Mouse (Mus musculus) midbrain, embryonic 16.5 days (tissue): ENCODE measurements around the gene Erg28. TPM values are rescaled to one million over a fixed set of nuclear protein-coding genes. Genes with fewer than 3 reads are reported as not detected.

Experiments used
- ATAC-seq: fragments of 200-750 bp; cut with Nextera tagmentation; 2 replicates; pipeline ENCODE4 v1.8.0; 2017; ENCODE audit warnings: moderate TSS enrichment
- H3K27ac ChIP-seq: fragments of 300-500 bp; sonication (generic); 2 replicates; pipeline ENCODE4 v1.5.1; 2014; ENCODE audit warnings: mild to moderate bottlenecking, low read length, mixed read lengths
- H3K27me3 ChIP-seq: fragments of 300-500 bp; sonication (generic); 2 replicates; pipeline ENCODE4 v1.6.1; 2014; ENCODE audit warnings: low read depth, low read length, mixed read lengths; ENCODE audit not compliant: control insufficient read depth, insufficient read depth
- H3K36me3 ChIP-seq: fragments of 300-500 bp; sonication (generic); 2 replicates; pipeline ENCODE4 v1.6.1; 2014; ENCODE audit warnings: mild to moderate bottlenecking, low read length, moderate library complexity, mixed read lengths; ENCODE audit not compliant: control insufficient read depth, insufficient read depth
- H3K4me1 ChIP-seq: fragments of 300-500 bp; sonication (generic); 2 replicates; pipeline ENCODE4 v1.6.1; 2014; ENCODE audit warnings: mild to moderate bottlenecking, low read length, mixed read lengths; ENCODE audit not compliant: control insufficient read depth, insufficient read depth
- H3K4me2 ChIP-seq: fragments of 300-500 bp; sonication (generic); 2 replicates; pipeline ENCODE4 v1.6.1; 2014; ENCODE audit warnings: mild to moderate bottlenecking, low read length, mixed read lengths
- H3K4me3 ChIP-seq: fragments of 300-500 bp; sonication (generic); 2 replicates; pipeline ENCODE4 v1.5.1; 2014; ENCODE audit warnings: low read depth, mild to moderate bottlenecking, low read length, moderate library complexity, mixed read lengths
- H3K9ac ChIP-seq: fragments of 300-500 bp; sonication (generic); 2 replicates; pipeline ENCODE4 v1.6.1; 2014; ENCODE audit warnings: low read depth, low read length, mixed read lengths
- H3K9me3 ChIP-seq: fragments of 300-500 bp; sonication (generic); replicated peaks from 2 replicates; pipeline ENCODE4 v1.6.1; 2014; ENCODE audit warnings: mild to moderate bottlenecking, low read length, mixed read lengths; ENCODE audit not compliant: control insufficient read depth, poor library complexity, severe bottlenecking
- WGBS: fragments of 180-500 bp; shearing (Covaris S2); extraction: QIAGEN DNeasy Blood & Tissue Kit; methylation state at CpG from one replicate; pipeline ENCODE4 v1.1.7; 2014; 5-methylcytosine and 5-hydroxymethylcytosine counted together
- polyA plus RNA-seq: library from polyadenylated mRNA; unstranded; fragments of >200 nt; fragmentation: Nextera tagmentation; extraction: Ambion mirVana; gene quantifications from 2 replicates; pipeline ENCODE4 v1.2.1, GENCODE M21; 2015

Erg28 gene
- polyA plus RNA-seq, 1 experiment from 2014 or later: 117 TPM

DNA sequence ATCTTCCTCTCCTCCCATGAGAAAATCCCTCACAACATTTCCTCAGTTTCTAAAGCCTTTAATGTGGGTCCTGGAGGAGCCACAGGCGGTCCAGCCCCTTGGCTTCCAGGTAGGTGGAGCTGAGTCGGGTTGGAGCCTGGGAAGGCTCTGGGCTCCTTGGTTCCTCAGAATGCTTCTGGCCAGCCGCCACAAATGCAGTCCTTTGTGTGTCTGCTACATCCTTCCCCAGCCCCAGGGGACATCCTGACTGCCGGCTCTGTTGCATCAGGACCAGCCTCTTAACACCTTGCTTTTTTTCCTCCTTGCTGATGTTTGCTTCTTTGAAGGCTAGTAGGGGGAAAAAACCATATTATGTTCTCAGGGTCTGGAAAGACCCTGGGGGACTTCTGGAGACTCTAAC lies 56.6 kb downstream of the Erg28 start:
- no peak overlapping the region for H3K9ac ChIP-seq
- WGBS: 56% methylated on average over 4 of the region's 4 CpGs
- H3K27me3 ChIP-seq: no peaks in the 10 kb centered on the region
- no peaks in the 10 kb centered on the region for H3K36me3 ChIP-seq
- H3K4me1 ChIP-seq: no peaks in the 10 kb centered on the region
- H3K4me3 ChIP-seq: no peak overlapping the region
- no peaks in the 10 kb centered on the region for H3K9me3 ChIP-seq
- no peak for ATAC-seq
- H3K4me2 ChIP-seq: no peak overlapping the region
- H3K27ac ChIP-seq: no peak overlapping the region

DNA sequence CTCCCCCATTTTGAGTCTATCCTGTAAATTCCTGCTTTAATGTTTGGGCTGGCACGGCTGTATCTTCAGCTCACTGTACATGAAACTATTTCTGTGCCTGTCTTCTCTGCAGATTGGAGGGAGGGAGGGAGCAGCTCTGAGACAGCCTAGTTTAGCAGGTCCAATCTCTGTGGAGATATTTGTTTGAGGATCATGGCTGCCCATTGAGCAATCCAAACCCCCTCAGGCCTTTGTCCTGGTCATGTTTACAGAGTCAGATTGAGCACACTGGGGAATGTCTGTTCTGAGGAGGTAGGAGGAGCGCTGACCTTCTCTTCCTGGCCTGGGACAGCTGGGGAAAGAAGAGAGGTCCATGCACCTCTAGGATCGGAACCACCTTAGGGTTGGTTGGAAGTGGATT lies 58.1 kb downstream of the Erg28 start:
- H3K36me3 ChIP-seq: no peaks in the 10 kb centered on the region
- no peaks in the 10 kb centered on the region for H3K9me3 ChIP-seq
- 82% methylated on average over 3 of the region's 3 CpGs for WGBS
- no peaks in the 10 kb centered on the region for H3K4me1 ChIP-seq
- no peak overlapping the region for H3K4me2 ChIP-seq
- no peak overlapping the region; the same call in 1 of the 2 replicates for H3K27ac ChIP-seq
- no peak for ATAC-seq
- H3K27me3 ChIP-seq: no peaks in the 10 kb centered on the region
- H3K9ac ChIP-seq: no peak overlapping the region
- H3K4me3 ChIP-seq: no peak overlapping the region

Other genes starting within 250 kb of the Erg28 start
- 0.36 and 0.57 TPM in 2 replicates for gene Jdp2, start 225.5 kb downstream of the Erg28 start, polyA plus RNA-seq
- 0.59 and 1.3 TPM in 2 replicates for gene Batf, start 137.9 kb downstream of the Erg28 start, polyA plus RNA-seq
- 5.5 and 5.8 TPM in 2 replicates for gene Flvcr2, start 78.0 kb downstream of the Erg28 start, polyA plus RNA-seq
- gene Ttll5, start 109 bp upstream of the Erg28 start, polyA plus RNA-seq: 12.0 and 13.2 TPM in 2 replicates